Mouse (Mus musculus) frontal cortex, adult (tissue): ENCODE results near the gene Cblc.

Source experiments
- ATAC-seq: cut with Nextera tagmentation; 2 replicates; pipeline ENCODE4 v1.9.2; 2017; ENCODE audit warnings: mild to moderate bottlenecking, moderate library complexity, mixed read lengths; ENCODE audit not compliant: low TSS enrichment

Cblc gene

GRCm38 (mm10) chr7:19782645-19783044, 14.0 kb downstream of the Cblc start:
- no peak for ATAC-seq

- no peak for ATAC-seq
Measured at GRCm38 (mm10) chr7:19781741-19782140, 14.9 kb downstream of the Cblc start.

- no peak for ATAC-seq
Measured at GRCm38 (mm10) chr7:19779903-19780302, 16.7 kb downstream of the Cblc start.

- ATAC-seq: no peak
Measured at GRCm38 (mm10) chr7:19778645-19779044, 18.0 kb downstream of the Cblc start.

GRCm38 (mm10) chr7:19777049-19777723, 19.4 kb downstream of the Cblc start:
- ATAC-seq: no peak

- ATAC-seq: no peak
Measured at GRCm38 (mm10) chr7:19771682-19772081, 24.9 kb downstream of the Cblc start.

- no peak for ATAC-seq
Measured at GRCm38 (mm10) chr7:19770984-19771391, 25.6 kb downstream of the Cblc start, which contains the start of gene Bcam. TSS of gene Bcam (minus strand) at chr7:19771016.

GRCm38 (mm10) chr7:19770375-19770754, 26.2 kb downstream of the Cblc start:
- 0 out of 2 replicates have a peak, but pooled peaks have one; percentile 23 for ATAC-seq

GRCm38 (mm10) chr7:19769434-19770374, 26.9 kb downstream of the Cblc start:
- ATAC-seq: no peak

GRCm38 (mm10) chr7:19769001-19769400, 27.6 kb downstream of the Cblc start:
- ATAC-seq: no peak

- ATAC-seq: no peak
Measured at GRCm38 (mm10) chr7:19768251-19768650, 28.4 kb downstream of the Cblc start.

GRCm38 (mm10) chr7:19764581-19764980, 32.0 kb downstream of the Cblc start:
- ATAC-seq: no peak

GRCm38 (mm10) chr7:19763829-19764477, 32.7 kb downstream of the Cblc start:
- no peak for ATAC-seq

- no peak for ATAC-seq
Measured at GRCm38 (mm10) chr7:19762283-19762682, 34.3 kb downstream of the Cblc start.

GRCm38 (mm10) chr7:19760021-19760420, 36.6 kb downstream of the Cblc start:
- ATAC-seq: no peak

- no peak for ATAC-seq
Measured at GRCm38 (mm10) chr7:19758623-19759022, 38.0 kb downstream of the Cblc start.

- ATAC-seq: no peak
Measured at GRCm38 (mm10) chr7:19755851-19756786, 40.5 kb downstream of the Cblc start.

GRCm38 (mm10) chr7:19755008-19755407, 41.6 kb downstream of the Cblc start:
- ATAC-seq: no peak

- no peak for ATAC-seq
Measured at GRCm38 (mm10) chr7:19754065-19754464, 42.5 kb downstream of the Cblc start.

- no peak for ATAC-seq
Measured at GRCm38 (mm10) chr7:19753587-19753986, 43.0 kb downstream of the Cblc start.

- ATAC-seq: no peak
Measured at GRCm38 (mm10) chr7:19752652-19753051, 44.0 kb downstream of the Cblc start.
